Mouse (Mus musculus) cortical plate, adult 2 months (tissue): ENCODE measurements around the gene Ncoa4.

Source experiments
- CTCF ChIP-seq: fragments of 200-500 bp; IDR thresholded peaks from 2 replicates; pipeline ENCODE4 v1.5.1; 2011; ENCODE audit warnings: mild to moderate bottlenecking, control low read depth, low read length; ENCODE audit not compliant: insufficient read depth; ENCODE audit errors: extremely low read depth
- POLR2A ChIP-seq: fragments of 200-500 bp; IDR thresholded peaks from 2 replicates; pipeline ENCODE4 v1.6.1; 2011; ENCODE audit warnings: mild to moderate bottlenecking, low read length, control low read depth; ENCODE audit not compliant: insufficient read depth; ENCODE audit errors: extremely low read depth

DNA sequence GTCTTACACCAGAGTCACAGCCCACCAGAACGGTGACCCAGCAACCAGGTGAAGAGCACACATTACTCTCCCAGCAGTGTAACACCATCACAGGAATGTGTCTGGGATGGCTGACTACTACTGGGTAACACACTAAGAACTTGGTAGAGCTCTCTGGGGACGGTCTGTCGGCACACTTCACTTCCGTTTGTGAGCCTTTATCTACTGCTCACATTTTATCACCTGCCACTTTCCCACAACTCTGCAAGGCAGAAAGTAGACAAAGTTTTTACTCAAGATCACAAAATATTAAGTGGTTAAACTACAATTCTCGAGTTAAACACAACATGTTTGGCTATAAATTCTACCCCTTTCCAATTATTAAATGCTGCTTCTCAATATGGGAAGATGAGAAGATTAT, 32.3 kb downstream of the Ncoa4 start:
- TF ChIP-seq POLR2A, result no peak
- TF ChIP-seq CTCF, result no peak
